Mouse (Mus musculus) bone marrow, adult 2 months (tissue): Measurements from ENCODE around the gene Ccdc116.

Experiments used
- CTCF ChIP-seq: fragments of 200-500 bp; IDR thresholded peaks from 2 replicates; pipeline ENCODE4 v1.5.1; 2011; ENCODE audit warnings: low read length, control low read depth; ENCODE audit not compliant: control insufficient read depth, insufficient read depth
- POLR2A ChIP-seq: fragments of 200-500 bp; IDR thresholded peaks from 2 replicates; pipeline ENCODE4 v1.6.1; 2011; ENCODE audit warnings: low read depth, mild to moderate bottlenecking, control low read depth, low read length, borderline replicate concordance; ENCODE audit not compliant: control insufficient read depth

DNA sequence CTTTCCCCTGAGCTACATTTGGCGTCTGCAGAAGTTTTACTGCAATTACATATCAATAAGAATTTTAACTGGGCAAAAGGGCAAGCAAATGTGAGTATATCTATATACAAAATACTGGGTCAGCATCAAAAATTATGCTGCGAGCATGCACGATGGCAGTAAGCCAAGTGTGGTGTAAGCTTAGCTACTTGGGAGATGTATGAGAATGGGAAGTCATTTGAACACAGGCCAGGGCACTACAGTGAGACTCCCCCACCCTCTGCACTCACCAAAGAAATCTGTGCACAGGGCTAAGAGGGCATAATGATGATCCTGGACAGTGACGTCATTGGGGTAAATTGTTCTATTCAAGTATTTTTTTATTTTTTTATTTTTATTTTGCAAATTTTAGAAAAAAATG is 42.4 kb downstream of the Ccdc116 start:
- TF ChIP-seq CTCF = no peak
- no peak for TF ChIP-seq POLR2A
